Mouse (Mus musculus) megakaryocyte progenitor cell, adult 5-6 weeks (primary cell): ENCODE measurements around the gene Tfr2. TPM values are rescaled to one million over a fixed set of nuclear protein-coding genes. Genes with fewer than 3 reads are reported as not detected.

Source experiments
- ATAC-seq: replicated peaks from 2 replicates; pipeline ENCODE4 v1.8.0; 2016; ENCODE audit warnings: mild to moderate bottlenecking, moderate TSS enrichment, inconsistent platforms; ENCODE audit not compliant: poor library complexity
- total RNA-seq, 2 experiments: library from RNA; stranded (forward) in 1 of 2; stranded (reverse) in 1 of 2; fragments of 157-497, 149-512 nt in 1 of 2; fragments of 200-1000 nt in 1 of 2; gene quantifications; 2 replicates each; pipeline versions ENCODE4 v1.2.3 to v1.2.4; 2015 to 2017

The Tfr2 gene
- total RNA-seq, 2 experiments from 2014 or later: 13.2 to 20.7 TPM

DNA sequence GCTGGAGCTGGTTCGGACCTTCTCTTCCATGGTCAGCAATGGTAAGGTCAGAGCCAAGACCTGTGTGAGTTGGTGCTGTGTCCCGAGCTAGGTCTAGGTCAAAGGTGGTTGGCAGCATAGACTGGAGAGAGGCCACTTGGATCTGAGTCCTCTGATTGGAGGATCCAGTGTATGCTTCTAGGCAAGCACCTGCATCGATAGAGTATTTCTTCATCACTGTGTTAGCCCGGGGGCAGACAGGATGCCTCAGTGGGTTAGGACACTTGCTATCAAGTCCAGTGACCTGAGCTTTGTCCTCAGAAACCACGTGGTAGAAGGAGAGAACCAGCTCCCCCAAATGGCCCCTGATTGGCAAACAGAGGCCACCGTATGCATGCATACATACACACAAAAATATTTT, 10.6 kb downstream of the Tfr2 start:
- ATAC-seq: no peak

DNA sequence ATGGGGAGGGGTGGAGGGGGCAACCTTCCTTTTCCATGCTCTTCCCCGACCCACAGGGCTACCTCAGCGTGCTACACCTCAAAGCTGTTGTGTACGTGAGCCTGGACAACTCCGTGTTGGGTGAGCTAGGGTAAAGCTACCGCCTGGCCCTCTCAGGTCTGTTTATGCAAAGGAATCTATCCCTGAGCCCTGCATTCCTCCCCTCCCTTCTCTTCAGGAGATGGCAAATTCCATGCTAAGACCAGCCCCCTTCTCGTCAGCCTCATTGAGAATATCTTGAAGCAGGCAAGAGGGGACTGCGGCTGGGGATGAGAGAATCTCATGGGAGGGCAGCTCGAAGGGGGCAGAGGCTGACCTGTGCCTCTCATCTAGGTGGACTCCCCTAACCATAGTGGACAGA, 13.1 kb downstream of the Tfr2 start:
- ATAC-seq: no peak

DNA sequence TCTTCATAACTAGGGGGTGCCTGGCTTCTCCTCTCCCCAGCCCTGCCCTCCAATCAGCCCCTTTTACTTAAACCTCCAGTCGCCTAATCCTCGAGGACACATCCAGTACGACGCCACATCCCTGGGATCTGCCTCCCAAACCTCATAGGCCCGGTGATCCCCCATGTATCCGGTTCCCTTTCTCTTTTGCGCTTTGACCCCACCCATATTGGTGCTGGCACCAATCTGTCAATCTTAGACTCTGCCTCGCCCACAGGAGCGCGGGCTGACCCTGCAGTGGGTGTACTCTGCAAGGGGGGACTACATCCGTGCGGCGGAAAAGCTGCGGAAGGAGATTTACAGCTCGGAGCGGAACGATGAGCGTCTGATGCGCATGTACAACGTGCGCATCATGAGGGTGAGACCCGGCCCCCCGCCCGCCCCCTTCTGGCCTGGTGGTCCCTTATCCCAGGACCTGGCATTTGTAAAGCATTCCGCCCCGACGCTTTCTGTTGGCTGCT, 14.1 kb downstream of the Tfr2 start:
- no peak for ATAC-seq

DNA sequence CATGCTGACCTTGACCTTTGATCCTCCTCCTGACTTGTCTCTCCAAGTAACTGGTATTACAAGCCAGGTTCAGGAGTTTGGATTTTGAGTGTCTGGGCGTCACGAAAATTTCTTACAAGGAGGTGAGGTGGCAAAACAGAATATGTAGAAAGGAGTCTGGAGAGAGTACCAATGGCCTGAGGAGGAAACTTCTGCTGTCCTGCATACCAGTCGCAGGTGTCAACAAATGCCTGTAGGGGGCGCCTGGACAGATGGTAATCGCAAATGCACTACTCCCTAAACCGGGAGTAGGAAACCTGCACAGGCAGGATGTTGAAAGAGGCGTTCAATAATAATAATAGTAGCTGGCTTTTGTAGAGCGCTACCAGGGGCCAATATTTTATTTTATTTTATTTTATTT, 15.3 kb downstream of the Tfr2 start:
- ATAC-seq: peak; percentile 75

- no peak for ATAC-seq
Measured at GRCm38 (mm10) chr5:137590507-137590906, 20.9 kb downstream of the Tfr2 start.

DNA sequence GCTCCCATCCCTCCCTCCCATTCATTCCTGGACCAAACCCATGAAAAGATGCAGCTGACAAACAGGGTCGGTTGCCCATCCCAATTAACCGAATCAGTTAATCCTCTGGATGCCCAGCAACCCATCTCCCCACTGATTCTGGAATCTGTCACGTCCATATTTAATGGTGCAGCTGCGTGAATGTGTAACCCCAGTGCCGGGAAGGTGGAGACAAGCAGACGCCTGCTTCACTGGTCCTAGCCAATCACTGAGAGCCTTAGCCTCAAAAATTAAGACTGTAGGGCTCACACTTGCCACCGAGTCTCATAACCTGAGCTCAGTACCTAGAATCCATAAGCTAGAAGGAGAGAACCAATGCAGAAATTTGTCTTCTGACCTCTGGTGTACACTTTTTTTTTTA, 26.3 kb downstream of the Tfr2 start:
- ATAC-seq: no peak

GRCm38 (mm10) chr5:137596601-137597261, 27.1 kb downstream of the Tfr2 start:
- peak; percentile 13 for ATAC-seq

DNA sequence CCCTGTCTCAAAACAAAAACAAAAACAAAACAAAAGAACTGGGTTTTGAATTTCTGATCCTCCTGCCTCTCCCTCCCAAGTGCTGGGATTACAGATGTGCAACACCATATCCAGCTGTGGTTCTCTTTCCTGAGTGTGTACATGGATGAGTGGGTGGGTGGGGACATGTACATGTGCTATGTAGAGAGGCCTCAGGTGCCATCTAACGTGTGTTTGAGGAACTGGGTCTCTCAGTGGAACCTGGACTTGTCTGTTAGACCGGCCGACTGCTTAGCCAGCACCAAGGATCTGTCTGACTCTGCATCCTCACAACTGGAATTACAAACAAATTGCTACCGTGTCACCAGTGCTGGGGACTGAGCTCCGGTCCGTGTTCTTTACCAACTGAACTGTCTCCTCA, 28.0 kb downstream of the Tfr2 start:
- ATAC-seq: no peak

GRCm38 (mm10) chr5:137598100-137598826, 28.6 kb downstream of the Tfr2 start:
- no peak for ATAC-seq

DNA sequence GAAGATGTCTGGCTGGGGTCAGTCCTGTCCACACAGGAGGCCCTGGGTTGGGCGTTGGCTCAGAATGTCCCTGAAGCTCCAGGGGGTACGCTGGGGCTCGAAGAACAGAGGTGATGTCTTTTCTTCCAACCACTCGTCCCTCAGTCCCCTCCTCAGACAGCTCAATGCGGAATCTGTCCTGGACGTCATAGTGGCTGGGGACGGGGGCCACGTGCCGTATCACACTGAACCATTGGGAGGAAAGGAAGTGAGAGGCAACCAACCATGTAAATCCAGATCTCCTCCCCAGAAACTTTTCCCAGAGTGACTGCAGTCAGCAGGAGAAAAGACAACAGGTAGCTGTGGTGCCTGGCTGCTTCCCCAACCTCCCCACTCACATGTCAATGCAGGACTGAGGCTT, 30.0 kb downstream of the Tfr2 start:
- peak; percentile 3; the same call in 1 of the 2 replicates for ATAC-seq

- ATAC-seq: peak; percentile 9
Measured at GRCm38 (mm10) chr5:137600281-137600618, 30.6 kb downstream of the Tfr2 start.

DNA sequence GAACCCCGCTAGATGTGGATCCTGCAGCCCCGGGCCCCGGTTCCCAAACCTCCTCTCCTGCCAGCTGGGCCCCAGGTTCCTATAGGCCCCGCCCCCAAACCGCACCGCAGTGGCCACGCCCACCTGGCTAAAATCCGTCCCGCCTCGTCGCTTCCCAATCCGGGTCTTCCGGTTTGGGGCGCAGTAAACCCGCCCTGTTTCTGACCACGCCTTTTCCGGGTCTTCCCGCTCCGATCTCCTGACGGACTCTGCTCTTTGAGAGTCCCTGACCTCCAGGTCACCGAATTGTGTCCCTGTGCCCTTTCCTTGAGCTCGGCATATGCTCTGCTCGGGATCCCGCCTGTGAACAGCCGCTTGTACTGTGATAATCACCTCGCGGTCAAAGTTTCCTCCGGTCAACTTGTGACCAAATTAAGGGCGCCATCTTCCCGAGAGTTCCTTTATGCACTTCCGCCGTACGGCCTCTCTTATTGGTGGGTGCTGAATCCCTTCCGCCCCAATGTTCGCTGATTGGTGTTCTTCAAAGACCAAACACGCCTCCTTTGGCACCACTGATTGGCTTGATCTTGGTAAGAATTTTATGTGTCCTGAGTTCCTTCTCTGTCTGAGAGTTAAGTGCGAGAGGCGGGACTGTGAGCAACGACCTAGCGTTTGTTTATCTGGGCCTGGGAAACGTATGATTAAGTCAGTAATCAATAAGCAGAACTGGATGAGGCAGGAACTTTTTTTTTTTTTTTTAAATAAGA, 31.2 kb downstream of the Tfr2 start, which contains the start of gene Mospd3:
Mospd3 (minus strand) TSS at position 440 of the 746 bp plus-strand sequence.
- peak; percentile 76 for ATAC-seq

GRCm38 (mm10) chr5:137601365-137601729, 31.7 kb downstream of the Tfr2 start:
- ATAC-seq: no peak

DNA sequence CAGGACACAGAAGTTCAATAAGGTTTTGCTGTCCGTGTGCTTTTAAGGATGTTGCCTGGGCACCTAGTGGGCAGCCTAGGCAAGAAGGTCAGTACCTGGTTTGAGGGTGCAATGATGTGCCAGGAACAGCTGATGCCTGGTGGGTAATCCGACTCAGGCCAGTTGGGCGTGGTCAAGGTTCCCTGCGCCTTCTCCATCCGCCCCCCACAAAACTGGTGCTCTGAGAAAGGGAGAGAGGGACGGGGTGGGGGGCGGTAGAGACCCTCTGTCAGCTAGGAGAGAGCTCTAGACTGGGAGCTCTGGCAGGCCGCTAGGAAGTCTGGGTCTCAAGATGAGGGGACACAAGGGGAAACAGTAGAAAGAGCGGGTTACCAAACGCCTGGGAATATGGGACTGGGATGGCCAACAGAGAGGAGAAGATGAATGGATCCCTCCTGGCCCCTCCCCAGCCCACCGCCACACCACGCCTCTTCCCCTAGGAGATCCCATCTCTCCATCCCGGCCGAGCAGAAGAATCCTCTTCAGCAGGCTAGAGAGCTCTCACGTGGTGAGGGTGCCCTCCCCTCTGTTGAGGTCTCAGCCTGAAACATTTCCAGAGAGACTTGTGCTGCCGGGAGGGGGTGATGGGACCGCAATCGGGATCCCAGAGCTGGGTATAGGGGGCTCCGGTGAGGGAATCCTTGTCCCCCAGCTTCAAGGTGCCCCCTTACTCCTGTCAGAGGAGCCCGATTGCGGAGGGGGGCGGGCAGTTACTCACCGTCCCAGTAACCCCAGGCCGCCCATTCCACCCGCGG, 38.4 kb downstream of the Tfr2 start:
- ATAC-seq: no peak

- ATAC-seq: no peak
Measured at GRCm38 (mm10) chr5:137608654-137609190, 39.1 kb downstream of the Tfr2 start.

GRCm38 (mm10) chr5:137609292-137609691, 39.7 kb downstream of the Tfr2 start:
- no peak for ATAC-seq

GRCm38 (mm10) chr5:137610056-137610455, 40.4 kb downstream of the Tfr2 start:
- no peak for ATAC-seq

DNA sequence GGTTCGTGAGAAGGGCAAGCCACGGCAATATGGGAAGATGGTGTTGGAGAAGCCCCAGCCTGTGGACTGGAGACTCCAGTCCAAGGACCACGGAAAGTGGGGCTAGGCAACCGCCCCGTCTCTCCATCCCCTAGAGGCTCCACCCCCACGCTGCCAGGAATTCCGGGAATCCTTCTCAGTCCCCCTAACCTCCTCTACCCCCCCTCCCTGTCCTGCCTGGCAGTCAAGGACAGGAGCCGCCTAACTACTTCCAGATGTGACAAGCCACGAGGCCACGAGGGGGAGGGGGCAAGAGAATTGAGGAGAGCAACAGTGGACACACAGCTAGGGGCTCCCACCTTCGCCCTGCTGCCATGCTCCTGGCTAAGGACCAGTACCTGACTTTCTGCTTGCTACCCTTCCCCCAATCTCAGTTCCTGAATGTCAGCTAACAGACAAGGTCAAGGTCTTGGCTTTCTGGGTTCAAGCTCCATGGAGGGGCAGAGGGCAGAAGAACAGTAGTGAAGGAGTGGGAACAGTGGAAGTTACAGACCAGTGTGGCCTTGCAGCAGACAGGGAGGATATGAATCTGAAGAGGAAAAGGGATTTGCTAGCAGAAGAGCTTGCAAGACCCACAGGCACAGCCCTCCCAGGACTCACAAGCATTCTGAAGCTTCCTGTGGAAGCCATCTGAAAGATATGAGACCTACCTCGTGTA, 41.1 kb downstream of the Tfr2 start:
- no peak for ATAC-seq

- ATAC-seq: peak; percentile 26; the same call in 1 of the 2 replicates
Measured at GRCm38 (mm10) chr5:137611245-137611602, 41.6 kb downstream of the Tfr2 start.

GRCm38 (mm10) chr5:137613076-137613475, 43.4 kb downstream of the Tfr2 start:
- ATAC-seq: no peak
